Mouse (Mus musculus): ENCODE results near the gene Mef2c. TPM values are rescaled to one million over a fixed set of nuclear protein-coding genes. Genes with fewer than 3 reads are reported as not detected.

Gene Mef2c
- total RNA-seq (2014; fragmentation: Nextera tagmentation) (53.2 and 97.3 TPM in 2 replicates), total RNA-seq (2017) (88.2 and 125 TPM in 2 replicates)

- no peak for ATAC-seq (replicated peaks; ENCODE audit: poor library complexity, severe bottlenecking)
These were observed at the start of gene Mef2c for GRCm38 (mm10) chr13:83503919-83504318. Gene Mef2c (plus strand): TSS chr13:83504034.

DNA sequence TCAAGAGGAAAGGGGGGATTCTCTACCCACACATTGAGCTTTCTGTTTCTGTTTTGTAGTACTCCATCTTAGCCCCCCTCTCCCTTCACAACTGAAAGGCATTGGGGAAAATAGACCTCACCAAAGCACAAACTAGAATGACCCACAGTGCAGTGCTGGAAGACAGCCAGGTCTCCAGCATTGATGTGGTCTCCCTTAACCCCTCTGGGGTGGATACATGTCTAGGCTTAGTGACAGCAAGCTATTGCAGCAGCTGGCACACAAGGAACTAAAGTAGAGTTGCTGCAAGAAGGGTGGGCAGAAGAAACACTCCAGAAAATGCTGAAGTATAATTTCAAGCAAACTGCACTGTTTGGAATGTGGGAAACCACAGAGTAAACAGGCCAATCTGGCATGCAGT is 45.1 kb upstream of the Mef2c start:
- no peak for ATAC-seq (replicated peaks; ENCODE audit: poor library complexity, severe bottlenecking)

DNA sequence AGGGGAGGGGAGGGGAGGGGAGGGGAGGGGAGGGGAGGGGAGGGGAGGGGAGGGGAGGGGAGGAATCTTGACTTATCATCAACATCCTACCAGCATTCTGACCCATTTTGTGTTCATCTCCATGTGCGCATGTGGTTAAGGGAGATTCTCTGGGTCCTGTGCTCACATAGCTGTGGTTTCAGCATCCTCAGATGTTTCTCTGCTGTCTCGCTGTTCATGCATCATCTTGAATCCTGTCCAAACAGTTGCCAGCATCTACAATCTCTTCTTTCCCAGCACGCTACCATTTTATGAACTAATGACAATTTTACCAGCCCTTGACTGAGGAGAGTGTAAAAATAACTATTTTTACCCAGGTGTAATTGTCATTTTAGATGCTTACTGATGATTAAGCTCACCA is 44.2 kb upstream of the Mef2c start:
- ATAC-seq (replicated peaks; ENCODE audit: poor library complexity, severe bottlenecking) = no peak

DNA sequence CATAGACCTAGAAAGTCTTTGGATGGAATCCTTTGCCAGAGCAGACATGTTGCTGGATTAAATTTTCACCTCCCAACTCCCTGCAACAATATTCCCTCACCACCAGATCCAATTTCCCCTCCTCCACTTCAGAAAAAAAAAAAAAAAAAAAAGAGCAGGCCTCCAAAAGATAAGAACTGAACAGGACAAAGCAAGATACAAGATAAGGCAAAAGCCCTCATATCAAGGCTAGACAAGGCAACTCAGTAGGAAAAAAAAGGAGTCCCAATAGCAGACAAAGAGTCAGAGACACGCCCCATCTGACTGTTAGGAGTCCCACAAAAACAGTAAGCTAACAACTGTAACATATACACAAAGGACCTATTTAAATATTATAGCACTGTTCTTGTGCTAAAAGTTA is 43.2 kb upstream of the Mef2c start:
- ATAC-seq (replicated peaks; ENCODE audit: poor library complexity, severe bottlenecking) = no peak

- ATAC-seq (replicated peaks; ENCODE audit: poor library complexity, severe bottlenecking) = no peak
These were observed 42.3 kb upstream of the Mef2c start for GRCm38 (mm10) chr13:83461556-83461955.

- ATAC-seq (replicated peaks; ENCODE audit: poor library complexity, severe bottlenecking) = no peak
These were observed 37.1 kb upstream of the Mef2c start for GRCm38 (mm10) chr13:83466756-83467155.

- ATAC-seq (replicated peaks; ENCODE audit: poor library complexity, severe bottlenecking) = no peak
These were observed 35.0 kb upstream of the Mef2c start for GRCm38 (mm10) chr13:83468794-83469193.

DNA sequence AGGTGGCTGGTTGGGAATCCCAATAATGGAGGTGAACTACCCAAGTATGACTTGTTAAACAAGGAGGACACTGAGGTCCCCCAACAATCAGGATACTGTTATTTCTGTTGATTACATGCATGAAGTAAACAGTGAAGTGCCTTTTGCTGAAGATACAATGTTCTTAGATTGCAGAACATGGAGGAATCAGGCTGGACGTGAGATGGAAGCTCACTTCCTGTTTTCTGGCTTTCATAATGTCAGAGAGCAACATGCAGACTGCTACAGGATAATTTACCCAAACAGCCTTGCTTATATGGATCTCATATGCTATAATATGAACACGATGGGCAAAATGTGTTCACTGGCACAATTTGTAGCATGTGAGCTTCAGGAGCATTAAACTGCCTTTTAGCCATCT is 30.1 kb upstream of the Mef2c start:
- peak; percentile 86 for ATAC-seq (replicated peaks; ENCODE audit: poor library complexity, severe bottlenecking)

DNA sequence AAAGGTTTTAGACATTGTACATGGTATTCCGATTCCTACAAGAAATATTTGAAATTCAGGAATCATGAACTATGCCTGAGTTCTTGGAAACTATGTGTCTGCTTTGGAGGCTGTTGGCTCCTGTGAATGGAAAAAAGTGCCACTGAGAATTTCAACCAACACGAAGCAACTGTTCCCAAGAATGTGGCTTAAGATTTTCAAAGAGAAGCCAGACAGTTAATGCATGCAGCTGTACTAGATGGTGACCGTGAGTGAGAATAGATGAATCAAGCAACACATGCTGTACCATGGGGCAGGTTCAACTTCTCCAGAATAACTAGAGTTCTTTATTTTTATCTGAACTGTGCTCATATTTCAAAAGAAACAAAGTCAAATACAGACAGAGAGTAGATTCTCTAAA is 23.4 kb upstream of the Mef2c start:
- no peak for ATAC-seq (replicated peaks; ENCODE audit: poor library complexity, severe bottlenecking)

GRCm38 (mm10) chr13:83481310-83481709 is 22.5 kb upstream of the Mef2c start:
- no peak for ATAC-seq (replicated peaks; ENCODE audit: poor library complexity, severe bottlenecking)

- no peak for ATAC-seq (replicated peaks; ENCODE audit: poor library complexity, severe bottlenecking)
These were observed 21.7 kb upstream of the Mef2c start for GRCm38 (mm10) chr13:83482087-83482486.

DNA sequence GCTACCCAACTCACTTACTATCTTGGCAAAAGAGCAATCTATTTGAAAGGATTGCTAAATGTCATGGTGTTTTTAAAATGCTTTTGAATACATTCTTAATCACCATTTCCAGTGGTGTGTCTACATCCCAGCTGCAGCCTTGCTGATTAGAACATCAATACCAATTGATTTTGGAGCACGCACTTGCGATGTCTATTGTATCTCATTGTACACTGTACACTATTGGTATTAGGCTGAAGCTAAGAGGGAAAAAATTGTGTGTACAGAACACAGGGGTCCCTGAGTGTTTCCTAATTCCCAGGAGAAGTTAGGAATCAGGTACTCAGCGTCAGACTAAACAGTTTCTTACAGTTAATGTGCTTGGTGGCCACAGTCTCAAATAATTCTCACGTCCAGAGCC is 19.6 kb upstream of the Mef2c start:
- ATAC-seq (replicated peaks; ENCODE audit: poor library complexity, severe bottlenecking) = no peak

DNA sequence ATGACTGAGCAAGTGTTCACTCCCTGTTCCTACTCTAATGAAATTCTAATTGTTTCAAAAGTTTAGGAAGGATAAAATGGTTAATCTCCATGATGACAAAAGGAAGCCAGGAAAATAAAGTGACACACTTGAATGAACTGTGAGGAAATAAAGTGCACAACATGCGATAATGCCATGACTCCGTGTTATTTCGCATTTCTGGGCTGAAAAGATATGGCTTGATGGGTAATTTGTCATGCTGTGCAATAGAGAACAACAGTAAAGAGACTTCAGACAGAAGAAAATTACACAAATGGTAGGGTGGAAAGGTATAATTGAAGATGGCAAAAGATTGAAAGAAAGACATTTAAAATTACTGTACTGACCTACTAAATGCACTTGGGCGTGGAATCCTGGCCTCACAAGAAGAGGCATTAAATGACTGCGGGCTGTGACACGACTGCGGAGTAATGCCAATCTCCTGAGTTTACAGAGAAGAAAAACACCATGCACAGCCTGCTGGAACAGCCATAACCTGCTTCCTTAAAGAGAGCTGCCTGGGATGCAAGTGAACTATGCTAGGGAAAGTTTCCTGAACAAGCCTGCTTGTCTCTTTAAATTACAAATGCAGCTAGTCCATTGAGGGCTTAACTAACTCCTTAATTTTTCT is 19.0 kb upstream of the Mef2c start:
- no peak for ATAC-seq (replicated peaks; ENCODE audit: poor library complexity, severe bottlenecking)

GRCm38 (mm10) chr13:83492051-83492450 is 11.8 kb upstream of the Mef2c start:
- no peak for ATAC-seq (replicated peaks; ENCODE audit: poor library complexity, severe bottlenecking)

DNA sequence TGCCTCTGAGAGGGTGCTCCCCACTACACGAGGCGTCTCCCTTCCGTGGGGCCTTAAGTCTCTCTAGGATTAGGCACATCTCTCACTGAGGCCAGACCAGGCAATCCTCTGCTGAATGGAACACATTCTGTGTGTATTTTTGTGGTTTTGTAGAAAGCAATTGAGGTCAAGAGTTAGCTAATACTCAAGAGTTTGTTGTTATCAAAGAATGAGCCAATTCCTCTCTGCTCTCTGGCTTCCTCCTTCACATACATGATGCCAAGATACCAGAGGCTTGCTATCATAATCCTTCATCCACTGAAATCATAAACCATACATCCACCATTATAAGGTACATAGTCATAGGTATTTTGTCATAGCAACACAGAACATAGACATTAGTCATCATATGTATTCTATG is 6.1 kb upstream of the Mef2c start:
- ATAC-seq (replicated peaks; ENCODE audit: poor library complexity, severe bottlenecking) = peak; percentile 82

GRCm38 (mm10) chr13:83499526-83499925 is 4.3 kb upstream of the Mef2c start:
- no peak for ATAC-seq (replicated peaks; ENCODE audit: poor library complexity, severe bottlenecking)

GRCm38 (mm10) chr13:83507687-83508086 is 3.9 kb downstream of the Mef2c start:
- ATAC-seq (replicated peaks; ENCODE audit: poor library complexity, severe bottlenecking) = no peak

DNA sequence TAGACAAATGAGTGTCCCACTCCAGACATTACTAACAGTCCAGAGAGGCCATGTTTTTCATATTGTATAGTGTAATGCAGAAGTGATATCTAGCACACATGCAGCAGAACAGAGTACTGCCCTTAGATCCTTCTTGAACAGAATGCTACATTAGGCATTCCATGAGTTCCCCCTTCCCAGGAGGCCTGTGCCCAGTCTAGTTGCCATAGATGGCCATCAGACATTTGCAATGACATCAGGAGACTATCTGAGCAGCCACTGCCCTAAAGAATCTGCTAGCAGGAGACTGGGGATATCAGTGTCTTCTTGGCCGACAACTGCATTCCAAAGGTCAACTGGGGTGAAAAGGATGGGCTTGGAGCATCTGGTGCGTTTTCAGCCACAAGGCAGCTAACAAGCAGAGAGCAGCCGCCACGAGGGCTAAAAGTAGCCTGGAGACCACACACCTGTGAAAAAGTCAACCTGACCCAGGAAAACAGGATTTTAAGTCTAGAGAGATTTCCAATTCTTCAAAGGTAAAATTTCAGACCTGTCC is 11.2 kb downstream of the Mef2c start:
- ATAC-seq (replicated peaks; ENCODE audit: poor library complexity, severe bottlenecking) = no peak

DNA sequence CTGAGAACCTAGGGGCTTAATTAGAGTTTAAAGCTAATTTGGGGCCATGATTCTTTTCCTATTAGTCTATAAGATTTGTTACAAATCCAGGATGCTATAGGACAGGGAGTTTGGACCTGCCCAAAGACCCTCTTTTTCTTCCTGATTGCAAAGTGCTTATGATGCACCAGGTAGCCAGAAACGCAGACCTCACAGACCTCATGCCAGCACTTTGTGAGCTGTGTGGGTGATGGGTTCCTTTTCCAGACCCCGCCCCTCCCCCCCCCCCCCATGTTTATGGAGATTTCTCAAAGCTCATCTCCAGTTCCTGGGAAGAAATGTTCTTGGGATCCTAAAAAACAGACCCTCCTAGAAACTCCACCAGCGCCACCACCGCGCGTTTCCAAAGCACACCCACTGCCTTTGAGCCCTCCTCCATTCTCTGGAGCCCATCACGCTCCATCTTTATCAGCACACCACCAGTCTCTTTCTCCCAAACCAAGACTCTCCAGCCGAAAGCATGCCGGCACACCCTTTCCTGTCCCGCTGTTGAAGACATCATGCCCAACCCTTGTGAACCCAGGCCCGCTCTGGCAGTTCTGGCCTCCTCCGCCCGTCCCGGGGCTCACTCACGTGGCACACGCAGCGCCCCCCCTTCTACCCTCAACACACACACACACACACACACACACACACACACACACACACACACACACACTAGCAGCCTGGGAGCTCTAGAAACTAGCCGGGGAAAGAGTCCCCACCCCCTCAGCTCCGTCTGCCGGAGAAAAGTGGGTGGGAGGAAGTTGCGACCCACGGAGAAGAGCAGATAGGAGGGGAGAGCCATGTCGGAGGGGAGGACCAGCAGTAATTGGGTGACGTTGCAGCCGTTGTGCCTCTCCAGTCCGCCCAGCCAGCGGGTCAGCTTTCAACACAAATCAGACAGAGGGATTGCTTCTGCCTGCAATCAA is 14.1 kb downstream of the Mef2c start:
- peak; percentile 99 for ATAC-seq (replicated peaks; ENCODE audit: poor library complexity, severe bottlenecking)

- ATAC-seq (replicated peaks; ENCODE audit: poor library complexity, severe bottlenecking) = no peak
These were observed 17.0 kb downstream of the Mef2c start for GRCm38 (mm10) chr13:83520807-83521206.

DNA sequence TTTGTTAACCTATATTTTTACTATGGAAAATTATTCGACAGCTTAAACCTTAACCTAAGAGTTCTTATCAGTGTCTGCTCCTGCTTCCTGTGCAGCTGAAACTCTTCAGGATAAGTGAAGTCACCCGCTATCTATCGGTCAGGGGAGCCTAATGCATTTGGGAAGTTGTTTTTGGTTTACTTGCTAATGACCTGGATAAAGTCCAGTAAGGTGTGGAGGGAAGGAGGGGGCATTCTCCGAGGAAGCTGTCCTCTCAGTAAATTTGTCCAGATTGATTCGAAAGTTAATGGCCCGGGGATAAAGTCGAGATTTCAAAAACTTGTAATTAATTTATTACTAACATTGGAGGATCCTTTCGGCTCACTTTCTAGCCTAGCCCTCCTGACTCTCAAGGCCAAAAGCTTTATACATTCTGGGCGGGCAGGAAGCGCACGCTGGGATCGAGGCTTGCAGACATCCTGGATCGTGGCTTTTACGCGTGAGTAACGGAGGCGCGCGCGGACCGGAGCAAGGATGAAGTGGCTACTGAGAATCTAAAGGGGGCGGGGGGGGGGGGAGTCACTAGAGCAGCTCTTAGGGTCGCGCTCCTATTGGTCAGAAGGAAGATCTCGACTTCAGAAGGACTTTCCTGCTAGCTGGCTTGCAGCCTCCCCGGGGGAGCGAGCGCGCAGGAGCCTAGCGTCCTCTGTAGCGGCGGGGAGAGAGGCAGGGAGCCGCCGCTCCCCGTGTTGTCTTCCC is 19.6 kb downstream of the Mef2c start:
- peak; percentile 57 for ATAC-seq (replicated peaks; ENCODE audit: poor library complexity, severe bottlenecking)

Data from granulocyte monocyte progenitor cell, adult 5-6 weeks (primary cell).